ENCODE assay signal across 19 mouse cellular contexts in genomic region chr9:109091802-109092201, GRCm38 (mm10). TPM values are rescaled to one million over a fixed set of nuclear protein-coding genes. Genes with fewer than 3 reads are reported as not detected.
DNase-seq lines count a peak whose midpoint lies in the region; ATAC-seq and TF ChIP-seq lines count a peak whose summit lies in the region.
"Had no signal": no experiment of that assay in that cellular context is flagged by ENCODE, and none has a peak within 500 bp of the region (broad histone marks: within the 10 kb centered on the region; RNA-seq: fewer than 3 reads in every experiment).

No protein-coding gene starts in this region.

- no peaks in the 10 kb centered on the region for H3K9me3 ChIP-seq in stomach, embryonic 14.5 days (ENCODE audit: control insufficient read depth, low read depth, low read length)
- H3K9me3 ChIP-seq: heart, embryonic 10.5 days; hindbrain, embryonic 12.5 days had no signal

- H3K4me1 ChIP-seq in stomach, embryonic 14.5 days (ENCODE audit: control insufficient read depth, insufficient read depth, low read length): peaks cover 7% of the 10 kb centered on the region

- intact Hi-C loops in gastrocnemius, adult 2 months (cut with DNase I): no loop called here

- peak; percentile 14 for DNase-seq in gastrocnemius, adult 2 months
- DNase-seq in gastrocnemius, adult 8-10 months (ENCODE audit: low spot score in 2 of 2): no peak
- DNase-seq in urinary bladder, postnatal 14 days (ENCODE audit: low spot score): peak; percentile 62
- DNase-seq in urinary bladder, postnatal 25 days (ENCODE audit: low spot score): no peak
- no peak for DNase-seq in lung, postnatal 36 days
- DNase-seq in adrenal gland, postnatal 25 days: no peak
- DNase-seq: adrenal gland, adult 2 months; adrenal gland, postnatal 36 days; cerebellum, adult 2 months; cerebellum, postnatal 10 days; gastrocnemius, postnatal 10 days; heart, adult 18-20 months; heart, postnatal 10 days; heart, postnatal 4 days had no signal

- ATAC-seq in stomach, embryonic 14.5 days (ENCODE audit: insufficient number of reproducible peaks, insufficient read depth, low FRiP score, low read depth): no peak
- ATAC-seq: forebrain, embryonic 14.5 days; hindbrain, embryonic 16.5 days had no signal

- no peaks in the 10 kb centered on the region for H3K27me3 ChIP-seq in stomach, embryonic 14.5 days (ENCODE audit: control insufficient read depth, insufficient read depth, low read length)
- H3K27me3 ChIP-seq: hindbrain, embryonic 12.5 days had no signal

- H3K27ac ChIP-seq in gastrocnemius, adult 2 months: no peak overlapping the region
- peak overlapping the region; percentile 30; the same call in 1 of the 2 replicates for H3K27ac ChIP-seq in stomach, embryonic 14.5 days (ENCODE audit: low read length)
- H3K27ac ChIP-seq: heart, embryonic 10.5 days; hindbrain, embryonic 12.5 days had no signal

- H3K9ac ChIP-seq in stomach, embryonic 14.5 days (replicated peaks; ENCODE audit: low read depth, low read length): no peak overlapping the region
- H3K9ac ChIP-seq: hindbrain, embryonic 12.5 days had no signal

- H3K4me3 ChIP-seq in gastrocnemius, adult 2 months: no peak overlapping the region
- no peak overlapping the region for H3K4me3 ChIP-seq in stomach, embryonic 14.5 days (ENCODE audit: low read depth, low read length)
- H3K4me3 ChIP-seq: heart, embryonic 10.5 days; hindbrain, embryonic 12.5 days had no signal

- TF ChIP-seq CTCF in gastrocnemius, adult 2 months (IDR thresholded peaks at IDR 0.05): no peak

- no peak overlapping the region for H3K4me2 ChIP-seq in stomach, embryonic 14.5 days (replicated peaks; ENCODE audit: low read depth, low read length)
- H3K4me2 ChIP-seq: hindbrain, embryonic 12.5 days had no signal

- H3K36me3 ChIP-seq in stomach, embryonic 14.5 days (ENCODE audit: control insufficient read depth, insufficient read depth, low read length): peaks cover 9% of the 10 kb centered on the region

- WGBS in stomach, embryonic 14.5 days: 72% methylated on average over 8 of the region's 8 CpGs

RNA-seq across cellular contexts. Expression of gene Plxnb1, which starts 3.4 kb away (rescaled TPM):
- 1 to 10 TPM in 1 of 2 experiments, under 1 TPM in 1; 0.54 to 1.1 TPM for total RNA-seq in gastrocnemius, adult 2 months (2021)
- total RNA-seq in gastrocnemius, adult 8-10 months (2022): under 1 TPM; 0.58 to 0.87 (median 0.74) TPM
- 15.8 and 17.5 TPM in 2 replicates for polyA plus RNA-seq in stomach, embryonic 14.5 days (2014; fragmentation: Nextera tagmentation; extraction: Ambion mirVana)
- 122 and 223 TPM in 2 replicates for total RNA-seq in adrenal gland, postnatal 25 days (2021)

RNA-seq across cellular contexts. Expression of gene Tma7, which starts 9.4 kb away (rescaled TPM):
- 100 to 1,000 TPM; 316 to 321 TPM for total RNA-seq in gastrocnemius, adult 2 months (2021)
- total RNA-seq in gastrocnemius, adult 8-10 months (2022): 100 to 1,000 TPM; 297 to 369 (median 354) TPM
- 633 and 676 TPM in 2 replicates for polyA plus RNA-seq in stomach, embryonic 14.5 days (2014; fragmentation: Nextera tagmentation; extraction: Ambion mirVana)
- 370 and 418 TPM in 2 replicates for total RNA-seq in adrenal gland, postnatal 25 days (2021)

RNA-seq across cellular contexts. Expression of gene Ccdc51, which starts 9.5 kb away (rescaled TPM):
- total RNA-seq in gastrocnemius, adult 2 months (2021): 1 to 10 TPM; 6.5 to 7.9 TPM
- total RNA-seq in gastrocnemius, adult 8-10 months (2022): 1 to 10 TPM; 6.7 to 8.6 (median 7.8) TPM
- 12.9 and 13.1 TPM in 2 replicates for polyA plus RNA-seq in stomach, embryonic 14.5 days (2014; fragmentation: Nextera tagmentation; extraction: Ambion mirVana)
- 15.7 and 21.0 TPM in 2 replicates for total RNA-seq in adrenal gland, postnatal 25 days (2021)

RNA-seq across cellular contexts. Expression of gene Atrip, which starts 17.9 kb away (rescaled TPM):
- total RNA-seq in gastrocnemius, adult 2 months (2021): 1 to 10 TPM; 8.0 to 8.5 TPM
- 10 to 100 TPM in 3 of 4 experiments, 1 to 10 TPM in 1; 8.7 to 11.5 (median 10.7) TPM for total RNA-seq in gastrocnemius, adult 8-10 months (2022)
- polyA plus RNA-seq in stomach, embryonic 14.5 days (2014; fragmentation: Nextera tagmentation; extraction: Ambion mirVana): 27.2 and 29.3 TPM in 2 replicates
- 18.1 and 20.5 TPM in 2 replicates for total RNA-seq in adrenal gland, postnatal 25 days (2021)

RNA-seq across cellular contexts. Expression of gene Trex1, which starts 32.3 kb away (rescaled TPM):
- 10 to 100 TPM; 13.2 TPM for total RNA-seq in gastrocnemius, adult 2 months (2021)
- total RNA-seq in gastrocnemius, adult 8-10 months (2022): 10 to 100 TPM; 11.4 to 17.2 (median 13.0) TPM
- 11.6 and 12.2 TPM in 2 replicates for polyA plus RNA-seq in stomach, embryonic 14.5 days (2014; fragmentation: Nextera tagmentation; extraction: Ambion mirVana)
- 18.8 and 23.3 TPM in 2 replicates for total RNA-seq in adrenal gland, postnatal 25 days (2021)

Comparison
In these comparisons a context has a peak if more than half of its experiments do, and no peak if none do; other contexts are left out.
1. DNase-seq: peak in gastrocnemius, adult 2 months (single experiment) and urinary bladder, postnatal 14 days (single experiment); none in gastrocnemius, adult 8-10 months (0 of 2), urinary bladder, postnatal 25 days (single experiment), lung, postnatal 36 days (single experiment) and adrenal gland, postnatal 25 days (single experiment).
2. RNA of gene Plxnb1, which starts 3.4 kb away (total RNA-seq): 122 to 223 TPM in adrenal gland, postnatal 25 days; 0.54 to 1.1 TPM in gastrocnemius, adult 2 months and 0.58 to 0.87 TPM in gastrocnemius, adult 8-10 months; every median in the first group is over 10 times any median in the second.